In the genomic region with DNA sequence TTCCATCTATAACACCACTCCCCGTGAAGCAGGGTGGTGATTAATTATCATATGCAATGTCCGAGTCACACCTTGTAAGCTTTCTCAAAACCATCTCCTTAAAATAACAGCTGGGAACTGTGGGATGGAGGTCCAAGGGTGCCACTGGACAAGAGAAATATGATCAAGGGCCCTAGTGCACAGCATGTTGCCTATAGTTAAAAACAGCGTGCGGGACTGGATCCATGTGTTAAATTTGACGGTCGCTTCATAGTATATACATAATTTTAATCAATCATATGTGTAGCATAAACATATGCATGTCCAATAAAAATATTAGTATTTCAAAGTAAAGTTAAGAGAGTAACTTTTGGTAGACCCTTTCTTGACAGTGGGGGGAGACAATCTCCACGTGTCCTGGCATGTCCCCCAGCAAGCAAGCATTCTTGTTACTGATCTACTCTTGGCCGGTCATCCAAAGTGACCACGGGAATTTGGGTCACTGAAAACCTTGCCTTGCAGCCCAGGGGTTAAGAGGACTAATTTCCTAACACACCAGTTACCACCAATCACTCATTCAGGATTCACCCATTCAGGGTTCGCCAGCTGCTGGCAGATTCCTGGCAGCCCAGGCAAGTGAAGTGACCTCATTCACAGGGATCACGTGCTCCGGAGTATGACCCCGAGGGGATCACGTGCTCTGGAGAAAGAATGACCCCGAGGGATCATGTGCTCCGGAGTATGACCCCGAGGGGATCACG, we compare ENCODE assay signal across 15 mouse cellular contexts.
A peak's percentile ranks its signal among the peaks of the same experiment; 100 is the strongest.
DNase-seq lines count a peak whose midpoint lies in the region; ATAC-seq lines count a peak whose summit lies in the region.
"Had no signal": no experiment of that assay in that cellular context is flagged by ENCODE, and none has a peak within 500 bp of the region (broad histone marks: within the 10 kb centered on the region; RNA-seq: fewer than 3 reads in every experiment).

No protein-coding gene starts in this region.

- no peak overlapping the region for H3K27ac ChIP-seq in kidney, embryonic 16.5 days (ENCODE audit: low read length)
- H3K27ac ChIP-seq: embryonic facial prominence, embryonic 13.5 days; hindbrain, embryonic 12.5 days; limb, embryonic 13.5 days had no signal

- H3K4me1 ChIP-seq in kidney, embryonic 16.5 days (ENCODE audit: insufficient read depth, low read length), result 0 out of 2 replicates have a peak, but pooled peaks cover 3% of the 10 kb centered on the region

- peak; percentile 13; the same call in 1 of the 2 replicates for ATAC-seq in kidney, embryonic 16.5 days (ENCODE audit: low FRiP score, low TSS enrichment)
- no peak for ATAC-seq in activated CD4-positive, CD25-positive, alpha-beta regulatory T cell, adult 4 months
- ATAC-seq in frontal cortex, adult (ENCODE audit: low TSS enrichment), result no peak
- ATAC-seq: forebrain, embryonic 14.5 days had no signal

- 0 out of 2 replicates have a peak, but pooled peaks cover 7% of the 10 kb centered on the region for H3K36me3 ChIP-seq in kidney, embryonic 16.5 days (ENCODE audit: insufficient read depth, low read length)
- H3K36me3 ChIP-seq: embryonic facial prominence, embryonic 13.5 days had no signal

- DNase-seq in heart, postnatal 4 days, result peak; percentile 20
- no peak for DNase-seq in heart, postnatal 25 days (ENCODE audit: low spot score)
- peak; percentile 43 for DNase-seq in ZHBTc4 (ENCODE audit: low read depth, low spot score)
- peak; percentile 43 for DNase-seq in lung, postnatal 36 days
- DNase-seq in B cell, adult 2 months, result no peak
- DNase-seq: cerebellum, adult 18-20 months; right cerebral cortex, adult 18-20 months had no signal

- WGBS in kidney, embryonic 16.5 days, result 65% methylated on average over 18 of the region's 18 CpGs

- no peak overlapping the region for H3K4me3 ChIP-seq in kidney, embryonic 16.5 days (ENCODE audit: low read length)
- H3K4me3 ChIP-seq: embryonic facial prominence, embryonic 13.5 days; hindbrain, embryonic 12.5 days; limb, embryonic 13.5 days; megakaryocyte, embryonic 14.5 days had no signal

- H3K9ac ChIP-seq in kidney, embryonic 16.5 days (replicated peaks; ENCODE audit: low read length), result no peak overlapping the region
- H3K9ac ChIP-seq: embryonic facial prominence, embryonic 13.5 days; hindbrain, embryonic 12.5 days; limb, embryonic 13.5 days had no signal

- no peaks in the 10 kb centered on the region for H3K9me3 ChIP-seq in kidney, embryonic 16.5 days (ENCODE audit: low read length)
- H3K9me3 ChIP-seq: embryonic facial prominence, embryonic 13.5 days; hindbrain, embryonic 12.5 days; limb, embryonic 13.5 days; megakaryocyte, embryonic 14.5 days had no signal

- no peaks in the 10 kb centered on the region for H3K27me3 ChIP-seq in kidney, embryonic 16.5 days (ENCODE audit: insufficient read depth, low read length)
- H3K27me3 ChIP-seq: embryonic facial prominence, embryonic 13.5 days; hindbrain, embryonic 12.5 days; limb, embryonic 13.5 days; megakaryocyte, embryonic 14.5 days had no signal

- no peak overlapping the region for H3K4me2 ChIP-seq in kidney, embryonic 16.5 days (replicated peaks; ENCODE audit: low read depth, low read length)
- H3K4me2 ChIP-seq: embryonic facial prominence, embryonic 13.5 days; hindbrain, embryonic 12.5 days; limb, embryonic 13.5 days had no signal

- intact Hi-C loops in heart, postnatal 25 days (cut with DNase I), result loop anchor here (10.0 kb wide), 1 partner anchor 204 kb away; the partner anchor contains the start of gene Vcam1

Comparison
In these comparisons a context has a peak if more than half of its experiments do, and no peak if none do; other contexts are left out.
1. DNase-seq: peak in heart, postnatal 4 days (single experiment), ZHBTc4 (single experiment) and lung, postnatal 36 days (single experiment); none in heart, postnatal 25 days (single experiment) and B cell, adult 2 months (0 of 2).